Comparison of ENCODE assay signal across 14 mouse cellular contexts in the genomic region with DNA sequence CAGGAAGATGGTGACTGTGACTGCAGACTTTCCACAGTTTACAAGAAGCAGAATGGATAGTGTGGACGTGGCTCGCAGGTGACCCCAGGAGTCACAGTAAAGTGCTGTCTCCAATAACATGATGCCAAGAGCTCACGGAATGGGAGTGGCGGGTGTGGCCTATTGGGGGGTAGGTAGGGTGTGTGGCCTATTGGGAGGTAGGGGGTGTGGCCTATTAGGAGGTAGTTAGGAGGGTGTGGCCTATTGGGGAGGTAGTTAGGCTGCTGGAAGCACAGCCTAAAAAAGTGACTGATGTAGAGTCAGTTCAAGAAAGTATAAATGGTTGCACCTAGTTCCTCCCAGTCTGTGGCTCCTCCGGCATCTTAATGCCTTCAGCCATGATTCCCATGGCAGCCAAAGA.
"Had no signal": no experiment of that assay in that cellular context is flagged by ENCODE, and none has a peak within 500 bp of the region (broad histone marks: within the 10 kb centered on the region; RNA-seq: fewer than 3 reads in every experiment).

No protein-coding gene starts in this region.

- H3K27ac ChIP-seq: kidney, embryonic 15.5 days; limb, embryonic 10.5 days; limb, embryonic 13.5 days had no signal

- H3K9me3 ChIP-seq: kidney, embryonic 15.5 days; limb, embryonic 10.5 days; limb, embryonic 13.5 days had no signal

- H3K4me2 ChIP-seq: kidney, embryonic 15.5 days; limb, embryonic 13.5 days had no signal

- H3K9ac ChIP-seq: kidney, embryonic 15.5 days; limb, embryonic 13.5 days had no signal

- H3K4me3 ChIP-seq: kidney, embryonic 15.5 days; limb, embryonic 10.5 days; limb, embryonic 13.5 days had no signal

- DNase-seq: kidney, adult 11 months; kidney, adult 8-10 months; kidney, postnatal 10 days; kidney, postnatal 36 days; lung, adult 2 months; lung, postnatal 14 days; lung, postnatal 4 days; midbrain, embryonic 14.5 days; thymus, adult 2 months; thymus, postnatal 14 days; thymus, postnatal 4 days had no signal

- H3K27me3 ChIP-seq: kidney, embryonic 15.5 days; limb, embryonic 13.5 days had no signal

- H3K4me1 ChIP-seq: limb, embryonic 13.5 days had no signal

- H3K36me3 ChIP-seq: kidney, embryonic 15.5 days; limb, embryonic 10.5 days; limb, embryonic 13.5 days had no signal
